Mouse (Mus musculus) MEL (cell line): Measurements from ENCODE around the gene Lhfpl2.

Source experiments
- CTCF ChIP-seq, 3 experiments: IDR thresholded peaks in 2 of 3; conservative IDR thresholded peaks in 1 of 3; 2 replicates each; pipeline ENCODE4 v1.5.1; 2011 to 2012; ENCODE audit warnings: low read length in 3 of 3, low read depth in 2 of 3, mild to moderate bottlenecking in 2 of 3, improper control_type of control experiment in 1 of 3, inconsistent platforms in 1 of 3, mixed read lengths in 1 of 3, moderate library complexity in 1 of 3; ENCODE audit not compliant: control insufficient read depth in 1 of 3, insufficient read depth in 1 of 3, poor library complexity in 1 of 3, severe bottlenecking in 1 of 3
- EP300 ChIP-seq, 2 experiments: IDR thresholded peaks; 2 replicates each; pipeline ENCODE4 v1.6.1; 2011; ENCODE audit warnings: improper control_type of control experiment in 2 of 2, low read length in 2 of 2, low read depth in 1 of 2, mild to moderate bottlenecking in 1 of 2

DNA sequence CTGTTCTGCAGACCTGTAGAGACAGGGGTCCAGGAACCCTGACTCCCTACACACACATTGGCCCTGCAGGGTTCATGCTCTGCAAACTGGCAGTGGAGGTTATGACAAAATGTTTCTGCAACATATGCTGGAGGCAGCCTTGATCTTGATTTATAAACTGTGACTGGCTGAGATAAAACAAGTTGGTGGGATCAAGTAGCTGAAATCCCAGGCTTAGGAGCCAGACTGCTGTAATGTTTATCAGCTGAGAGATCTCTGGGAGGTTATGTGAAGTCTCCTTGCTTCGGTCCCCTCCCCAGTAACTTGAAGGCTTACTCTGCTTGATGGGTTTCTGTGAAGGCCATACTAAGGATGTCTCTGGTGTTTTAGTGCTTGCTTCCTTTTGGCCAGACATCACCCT is 17.6 kb downstream of the Lhfpl2 start:
- TF ChIP-seq EP300 (IDR thresholded peaks at IDR 0.05; ENCODE audit: low read depth in 1 of 2, low read length in 2 of 2) = no peak
- TF ChIP-seq CTCF (IDR thresholded peaks at IDR 0.05 in 2 of 3, conservative IDR thresholded peaks at IDR 0.05 in 1 of 3; ENCODE audit: control insufficient read depth in 1 of 3, insufficient read depth in 1 of 3, low read depth in 2 of 3, low read length in 3 of 3, poor library complexity in 1 of 3, severe bottlenecking in 1 of 3) = no peak
